Mouse (Mus musculus): ENCODE data around the gene Eif3d. TPM values are rescaled to one million over a fixed set of nuclear protein-coding genes. Genes with fewer than 3 reads are reported as not detected.
A peak's percentile ranks its signal among the peaks of the same experiment; 100 is the strongest.

Eif3d gene
- total and polyA plus RNA-seq, 3 experiments, result 302 to 493 (median 344) TPM

DNA sequence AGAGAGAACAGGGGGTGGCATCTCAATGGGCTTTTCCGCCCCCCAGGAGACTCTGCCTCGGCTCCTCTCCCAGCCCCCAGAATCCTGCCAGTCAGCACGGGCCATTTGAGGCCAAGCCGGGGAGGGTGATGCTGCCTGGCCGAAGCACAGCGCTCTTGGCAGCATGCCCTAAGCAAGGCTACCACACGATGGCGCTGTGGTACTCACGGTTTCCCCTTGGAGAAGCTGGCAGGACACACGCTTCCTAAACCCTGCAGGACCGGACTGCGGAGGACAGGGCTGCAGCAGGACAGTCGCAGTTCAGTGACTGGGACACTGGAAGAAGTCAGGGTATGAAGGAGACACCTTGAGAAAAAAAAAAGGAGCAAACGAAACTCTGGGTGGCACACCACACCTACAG lies 36.8 kb downstream of the Eif3d start (continued):
- 0 out of 2 replicates have a peak, but pooled peaks have one; percentile 18 for TF ChIP-seq MAZ (IDR thresholded peaks at IDR 0.05; ENCODE audit: low read depth, low read length)
- TF ChIP-seq JUN (IDR thresholded peaks at IDR 0.05; ENCODE audit: insufficient read depth, low read depth, low read length), result no peak
- TF ChIP-seq ZNF384 (IDR thresholded peaks at IDR 0.05; ENCODE audit: low read depth, low read length), result peak; percentile 44
- no peak for TF ChIP-seq KAT2A (IDR thresholded peaks at IDR 0.05; ENCODE audit: insufficient replicate concordance, low read length)
- TF ChIP-seq CTCF (conservative IDR thresholded peaks at IDR 0.05 in 1 of 2, IDR thresholded peaks at IDR 0.05 in 1 of 2; ENCODE audit: low read depth in 2 of 2, low read length in 2 of 2), result peak; percentile 83 to 91
- TF ChIP-seq EP300 (IDR thresholded peaks at IDR 0.05; ENCODE audit: low read length), result peak; percentile 26; the same call in 1 of the 2 replicates

DNA sequence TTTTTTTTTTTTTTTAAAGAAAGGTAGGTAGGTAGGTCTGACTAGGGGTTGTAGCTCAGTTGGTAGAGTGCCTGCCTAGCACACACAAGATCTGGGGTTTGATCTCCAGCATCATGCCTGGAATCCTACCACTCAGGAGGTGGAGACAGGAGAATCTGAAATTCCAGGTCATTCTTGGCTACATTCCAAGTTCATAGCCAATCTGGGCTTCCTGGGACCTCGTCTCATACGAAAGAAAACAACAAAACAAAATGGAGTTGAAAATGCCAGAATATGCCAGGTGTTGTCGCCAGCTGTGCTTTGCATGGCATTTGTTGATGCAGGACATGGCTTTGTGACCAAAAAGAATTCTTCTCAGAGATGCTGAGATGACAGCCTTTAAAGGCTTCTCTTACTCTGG lies 37.4 kb downstream of the Eif3d start:
- in situ Hi-C loops (cut with MboI; ENCODE audit: low pct_ligation_motif_present, low pct_unique_long_range_greater_than_20kb, low sequenced_read_pairs), result loop anchor here (5.0 kb wide), 1 partner anchor 39 kb away; the partner anchor contains the start of gene Eif3d
- no peak overlapping the region for H3K9ac ChIP-seq (ENCODE audit: insufficient read depth, low read depth)
- H3K4me2 ChIP-seq (ENCODE audit: insufficient read depth, low read depth, poor library complexity, severe bottlenecking), result no peak overlapping the region
- no peak for DNase-seq (ENCODE audit: extremely low read depth)
- no peaks in the 10 kb centered on the region for H3K36me3 ChIP-seq (replicated peaks in 1 of 2; ENCODE audit: control insufficient read depth in 1 of 2, insufficient read depth in 1 of 2, low read length in 1 of 2)
- no peak for TF ChIP-seq CHD2 (IDR thresholded peaks at IDR 0.05; ENCODE audit: low read length)
- TF ChIP-seq TBP (conservative IDR thresholded peaks at IDR 0.05; ENCODE audit: low read depth, low read length), result no peak
- TF ChIP-seq BHLHE40 (IDR thresholded peaks at IDR 0.05; ENCODE audit: low read depth, low read length), result no peak
- no peak for TF ChIP-seq MEF2A (IDR thresholded peaks at IDR 0.05; ENCODE audit: borderline replicate concordance, low read depth, low read length)
- TF ChIP-seq NRF1 (IDR thresholded peaks at IDR 0.05; ENCODE audit: low read depth, low read length), result no peak
- TF ChIP-seq MAX (IDR thresholded peaks at IDR 0.05; ENCODE audit: low read length), result no peak
- TF ChIP-seq ZC3H11A (IDR thresholded peaks at IDR 0.05; ENCODE audit: low read depth, low read length), result no peak
- dilution Hi-C loops (cut with MboI; ENCODE audit: extremely low pct_ligation_motif_present, extremely low pct_unique_long_range_greater_than_20kb, low sequenced_read_pairs), result no loop called here
- H3K27ac ChIP-seq (ENCODE audit: insufficient read depth, low read depth), result no peak overlapping the region
- no peak overlapping the region for H3K4me3 ChIP-seq (replicated peaks in 1 of 3; ENCODE audit: low read depth in 2 of 3, low read length in 2 of 3, poor library complexity in 1 of 3)
- H3K9me3 ChIP-seq (replicated peaks; ENCODE audit: low read length), result no peaks in the 10 kb centered on the region
- peaks cover 3% of the 10 kb centered on the region for H3K27me3 ChIP-seq (replicated peaks)
- H3K79me2 ChIP-seq (replicated peaks; ENCODE audit: control insufficient read depth, extremely low read depth, insufficient read depth, poor library complexity, severe bottlenecking), result no peaks in the 10 kb centered on the region
- peaks cover 15 to 50% of the 10 kb centered on the region in 2 experiments for H3K4me1 ChIP-seq (ENCODE audit: control insufficient read depth in 1 of 2, insufficient read depth in 2 of 2)

DNA sequence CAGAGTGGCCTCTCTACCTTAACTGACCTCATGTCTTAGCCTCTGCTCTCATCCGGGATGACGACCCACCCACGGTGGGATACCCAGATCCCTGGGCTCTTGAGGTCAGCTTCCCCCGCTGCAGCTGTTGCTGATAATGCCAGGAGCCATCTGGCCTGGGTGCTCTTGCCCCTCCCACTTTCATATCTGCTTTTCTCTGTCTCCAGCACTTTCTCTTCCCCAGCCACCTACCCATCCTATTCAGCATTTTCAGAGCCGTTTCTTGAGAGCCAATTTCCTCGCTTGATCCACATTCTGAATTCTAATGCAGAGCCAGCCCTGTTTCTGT lies 39.0 kb downstream of the Eif3d start:
- no peak overlapping the region for H3K4me3 ChIP-seq (replicated peaks in 1 of 3; ENCODE audit: low read depth in 2 of 3, low read length in 2 of 3, poor library complexity in 1 of 3)
- DNase-seq (ENCODE audit: extremely low read depth), result peak; percentile 77
- no peaks in the 10 kb centered on the region for H3K9me3 ChIP-seq (replicated peaks; ENCODE audit: low read length)
- H3K4me2 ChIP-seq (ENCODE audit: insufficient read depth, low read depth, poor library complexity, severe bottlenecking), result peak overlapping the region; percentile 57; the same call in 1 of the 2 replicates
- peaks cover 7 to 11% of the 10 kb centered on the region in 2 experiments for H3K36me3 ChIP-seq (replicated peaks in 1 of 2; ENCODE audit: control insufficient read depth in 1 of 2, insufficient read depth in 1 of 2, low read length in 1 of 2)
- H3K9ac ChIP-seq (ENCODE audit: insufficient read depth, low read depth), result peak overlapping the region; percentile 10; the same call in 1 of the 2 replicates
- peaks cover 3% of the 10 kb centered on the region for H3K27me3 ChIP-seq (replicated peaks)
- H3K4me1 ChIP-seq (ENCODE audit: control insufficient read depth in 1 of 2, insufficient read depth in 2 of 2), result peaks cover 18 to 59% of the 10 kb centered on the region in 2 experiments
- no peak overlapping the region for H3K27ac ChIP-seq (ENCODE audit: insufficient read depth, low read depth)
- peaks cover 11% of the 10 kb centered on the region for H3K79me2 ChIP-seq (replicated peaks; ENCODE audit: control insufficient read depth, extremely low read depth, insufficient read depth, poor library complexity, severe bottlenecking)
- dilution Hi-C loops (cut with MboI; ENCODE audit: extremely low pct_ligation_motif_present, extremely low pct_unique_long_range_greater_than_20kb, low sequenced_read_pairs), result no loop called here
- in situ Hi-C loops (cut with MboI; ENCODE audit: low pct_ligation_motif_present, low pct_unique_long_range_greater_than_20kb, low sequenced_read_pairs), result loop anchor here (5.0 kb wide), 1 partner anchor 41 kb away; the partner anchor contains the start of gene Eif3d
- TF ChIP-seq HCFC1 (IDR thresholded peaks at IDR 0.05; ENCODE audit: low read depth, low read length), result no peak
- TF ChIP-seq BHLHE40 (IDR thresholded peaks at IDR 0.05; ENCODE audit: low read depth, low read length), result peak; percentile 30; the same call in 1 of the 2 replicates
- TF ChIP-seq SIN3A (IDR thresholded peaks at IDR 0.05; ENCODE audit: low read length), result peak; percentile 85; the same call in 1 of the 2 replicates
- TF ChIP-seq JUND (conservative IDR thresholded peaks at IDR 0.05; ENCODE audit: low read depth, low read length), result no peak
- peak; percentile 59; the same call in 1 of the 2 replicates for TF ChIP-seq CHD2 (IDR thresholded peaks at IDR 0.05; ENCODE audit: low read length)
- no peak for TF ChIP-seq UBTF (IDR thresholded peaks at IDR 0.05; ENCODE audit: low read depth, low read length)
- TF ChIP-seq MAFK (IDR thresholded peaks at IDR 0.05; ENCODE audit: insufficient replicate concordance, low read length), result peak; percentile 83
- TF ChIP-seq POLR2AphosphoS2 (IDR thresholded peaks at IDR 0.05; ENCODE audit: low read depth, low read length), result no peak
- TF ChIP-seq MAZ (IDR thresholded peaks at IDR 0.05; ENCODE audit: low read depth, low read length), result 0 out of 2 replicates have a peak, but pooled peaks have one; percentile 70
- no peak for TF ChIP-seq USF2 (conservative IDR thresholded peaks at IDR 0.05; ENCODE audit: low read depth, low read length)
- peak; percentile 53; the same call in 1 of the 2 replicates for TF ChIP-seq MYC (IDR thresholded peaks at IDR 0.05; ENCODE audit: low read depth, low read length)
- no peak for TF ChIP-seq ZC3H11A (IDR thresholded peaks at IDR 0.05; ENCODE audit: low read depth, low read length)
- TF ChIP-seq GABPA (IDR thresholded peaks at IDR 0.05; ENCODE audit: insufficient replicate concordance, low read depth, low read length), result no peak
- TF ChIP-seq ELF1 (IDR thresholded peaks at IDR 0.05; ENCODE audit: low read depth, low read length), result no peak
- no peak for TF ChIP-seq SMC3 (IDR thresholded peaks at IDR 0.05; ENCODE audit: low read depth, low read length)
- peak; percentile 94 for TF ChIP-seq IRF4 (IDR thresholded peaks at IDR 0.05; ENCODE audit: low read depth, low read length)
- no peak for TF ChIP-seq RAD21 (IDR thresholded peaks at IDR 0.05; ENCODE audit: low read depth, low read length)
- TF ChIP-seq MAX (IDR thresholded peaks at IDR 0.05; ENCODE audit: low read length), result peak; percentile 45; the same call in 1 of the 2 replicates
- no peak for TF ChIP-seq NELFE (IDR thresholded peaks at IDR 0.05; ENCODE audit: low read depth, low read length)
- no peak for TF ChIP-seq PAX5 (IDR thresholded peaks at IDR 0.05; ENCODE audit: low read length)
- peak; percentile 76; the same call in 1 of the 2 replicates for TF ChIP-seq RCOR1 (conservative IDR thresholded peaks at IDR 0.05; ENCODE audit: low read depth, low read length)
- TF ChIP-seq MXI1 (IDR thresholded peaks at IDR 0.05; ENCODE audit: low read depth, low read length), result peak; percentile 38; the same call in 1 of the 2 replicates

All from CH12.LX (cell line).